Mouse (Mus musculus): ENCODE data around the gene Upf3b. TPM values are rescaled to one million over a fixed set of nuclear protein-coding genes. Genes with fewer than 3 reads are reported as not detected.

Gene Upf3b
- polyA plus RNA-seq, 2 experiments, result 13.1 to 27.9 TPM

DNA sequence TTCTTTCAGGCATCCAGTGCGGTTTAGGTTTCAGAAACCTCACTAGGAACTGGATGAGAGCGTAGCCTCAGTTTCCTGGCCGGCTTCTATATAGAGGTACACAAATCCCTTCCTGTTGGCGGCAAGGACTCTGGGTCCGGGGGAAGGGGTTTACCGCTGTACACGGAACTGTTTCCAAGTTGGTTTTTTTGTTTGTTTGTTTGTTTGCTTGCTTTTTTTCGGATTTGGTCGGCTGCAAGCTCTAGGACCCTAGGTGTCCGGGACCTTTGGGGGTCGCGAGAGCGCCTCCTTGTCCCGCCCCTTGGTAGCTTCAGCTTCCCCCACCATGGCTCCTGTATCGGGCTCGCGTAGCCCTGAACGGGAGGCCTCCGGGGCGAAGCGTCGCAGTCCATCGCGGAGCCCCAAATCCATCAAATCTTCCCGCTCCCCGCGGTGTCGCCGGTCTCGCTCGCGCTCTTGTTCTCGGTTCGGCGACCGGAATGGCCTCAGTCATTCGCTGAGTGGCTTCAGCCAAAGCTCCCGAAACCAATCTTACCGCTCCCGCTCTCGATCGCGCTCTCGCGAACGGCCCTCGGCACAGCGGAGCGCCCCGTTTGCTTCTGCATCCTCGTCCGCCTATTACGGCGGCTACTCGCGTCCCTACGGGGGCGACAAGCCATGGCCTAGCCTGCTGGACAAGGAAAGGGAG, 16.7 kb upstream of the Upf3b start, which contains the start of gene Nkap:
Gene Nkap (plus strand): TSS at position 125 of the 688 bp plus-strand sequence.
- Histone ChIP-seq H3K9me3 (ENCODE audit: control insufficient read depth, low read length) (no peaks in the 10 kb centered on the region), H3K4me2 (replicated peaks; ENCODE audit: low read depth, low read length, severe bottlenecking) (peak within 1 kb of the TSS; percentile 51), H3K9ac (ENCODE audit: low read depth, low read length, severe bottlenecking) (peak within 1 kb of the TSS; percentile 79), H3K27ac (replicated peaks; ENCODE audit: low read depth, low read length) (peak within 1 kb of the TSS; percentile 65), H3K4me3 (replicated peaks; ENCODE audit: low read length) (peak within 1 kb of the TSS; percentile 57), H3K27me3 (ENCODE audit: control insufficient read depth, insufficient read depth, low read length) (no peaks in the 10 kb centered on the region), H3K4me1 (ENCODE audit: control insufficient read depth, insufficient read depth, low read length) (0 out of 2 replicates have a peak, but pooled peaks cover 3% of the 10 kb centered on the region), H3K36me3 (ENCODE audit: control insufficient read depth, insufficient read depth, low read length) (no peaks in the 10 kb centered on the region)
- 19% methylated on average over 49 of the region's 58 CpGs for WGBS
- TF ChIP-seq POLR2A (IDR thresholded peaks at IDR 0.05; ENCODE audit: borderline replicate concordance, extremely low read depth, insufficient read depth, insufficient read length), result no peak
- DNase-seq (ENCODE audit: low spot score) (peak; percentile 83), ATAC-seq (ENCODE audit: low FRiP score, low read depth) (peak; percentile 91)

GRCm38 (mm10) chrX:37125511-37125910, 15.4 kb upstream of the Upf3b start:
- no peak for TF ChIP-seq POLR2A (IDR thresholded peaks at IDR 0.05; ENCODE audit: borderline replicate concordance, extremely low read depth, insufficient read depth, insufficient read length)
- Histone ChIP-seq H3K36me3 (ENCODE audit: control insufficient read depth, insufficient read depth, low read length) (no peaks in the 10 kb centered on the region), H3K27me3 (ENCODE audit: control insufficient read depth, insufficient read depth, low read length) (no peaks in the 10 kb centered on the region), H3K4me3 (replicated peaks; ENCODE audit: low read length) (no peak overlapping the region), H3K4me1 (ENCODE audit: control insufficient read depth, insufficient read depth, low read length) (0 out of 2 replicates have a peak, but pooled peaks cover 3% of the 10 kb centered on the region), H3K27ac (replicated peaks; ENCODE audit: low read depth, low read length) (no peak overlapping the region), H3K4me2 (replicated peaks; ENCODE audit: low read depth, low read length, severe bottlenecking) (no peak overlapping the region), H3K9me3 (ENCODE audit: control insufficient read depth, low read length) (no peaks in the 10 kb centered on the region), H3K9ac (ENCODE audit: low read depth, low read length, severe bottlenecking) (no peak overlapping the region)
- no peak for DNase-seq (ENCODE audit: low spot score)
- 91% methylated on average over 7 of the region's 7 CpGs for WGBS
- no peak for ATAC-seq (ENCODE audit: low FRiP score, low read depth)

GRCm38 (mm10) chrX:37120212-37120611, 10.1 kb upstream of the Upf3b start:
- ATAC-seq (ENCODE audit: low FRiP score, low read depth) (no peak), DNase-seq (ENCODE audit: low spot score) (no peak)
- no peaks in the 10 kb centered on the region for H3K36me3 ChIP-seq (ENCODE audit: control insufficient read depth, insufficient read depth, low read length)
- H3K27ac ChIP-seq (replicated peaks; ENCODE audit: low read depth, low read length), result no peak overlapping the region
- H3K4me2 ChIP-seq (replicated peaks; ENCODE audit: low read depth, low read length, severe bottlenecking), result no peak overlapping the region
- H3K9ac ChIP-seq (ENCODE audit: low read depth, low read length, severe bottlenecking), result no peak overlapping the region
- H3K4me1 ChIP-seq (ENCODE audit: control insufficient read depth, insufficient read depth, low read length), result no peaks in the 10 kb centered on the region
- no peak overlapping the region for H3K4me3 ChIP-seq (replicated peaks; ENCODE audit: low read length)
- H3K27me3 ChIP-seq (ENCODE audit: control insufficient read depth, insufficient read depth, low read length), result no peaks in the 10 kb centered on the region
- WGBS, result 69% methylated on average over 5 of the region's 5 CpGs
- no peaks in the 10 kb centered on the region for H3K9me3 ChIP-seq (ENCODE audit: control insufficient read depth, low read length)
- no peak for TF ChIP-seq POLR2A (IDR thresholded peaks at IDR 0.05; ENCODE audit: borderline replicate concordance, extremely low read depth, insufficient read depth, insufficient read length)

DNA sequence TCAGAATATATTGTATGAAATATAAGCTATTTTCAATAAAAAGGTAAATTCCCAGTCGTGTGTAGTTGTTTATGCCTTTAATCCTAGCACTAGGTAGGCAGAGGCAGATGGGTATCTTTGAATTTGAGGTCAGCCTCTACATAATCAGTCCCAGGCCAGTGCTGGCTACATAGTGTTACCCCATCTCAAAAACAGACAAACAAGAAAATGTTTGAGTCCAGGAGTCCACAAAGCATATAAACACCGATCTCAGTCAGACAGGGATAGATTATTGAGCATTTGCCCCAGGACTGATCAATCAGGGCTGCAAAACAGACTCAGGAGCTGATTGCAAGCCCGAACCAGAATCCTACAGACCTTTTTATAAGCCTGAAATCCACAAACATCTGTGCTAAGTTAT, 9.5 kb upstream of the Upf3b start:
- 66% methylated on average over 3 of the region's 3 CpGs for WGBS
- Histone ChIP-seq H3K9ac (ENCODE audit: low read depth, low read length, severe bottlenecking) (no peak overlapping the region), H3K4me1 (ENCODE audit: control insufficient read depth, insufficient read depth, low read length) (no peaks in the 10 kb centered on the region), H3K27ac (replicated peaks; ENCODE audit: low read depth, low read length) (no peak overlapping the region), H3K9me3 (ENCODE audit: control insufficient read depth, low read length) (no peaks in the 10 kb centered on the region), H3K4me2 (replicated peaks; ENCODE audit: low read depth, low read length, severe bottlenecking) (no peak overlapping the region), H3K36me3 (ENCODE audit: control insufficient read depth, insufficient read depth, low read length) (no peaks in the 10 kb centered on the region), H3K27me3 (ENCODE audit: control insufficient read depth, insufficient read depth, low read length) (no peaks in the 10 kb centered on the region), H3K4me3 (replicated peaks; ENCODE audit: low read length) (no peak overlapping the region)
- TF ChIP-seq POLR2A (IDR thresholded peaks at IDR 0.05; ENCODE audit: borderline replicate concordance, extremely low read depth, insufficient read depth, insufficient read length), result no peak
- ATAC-seq (ENCODE audit: low FRiP score, low read depth), result no peak
- no peak for DNase-seq (ENCODE audit: low spot score)

DNA sequence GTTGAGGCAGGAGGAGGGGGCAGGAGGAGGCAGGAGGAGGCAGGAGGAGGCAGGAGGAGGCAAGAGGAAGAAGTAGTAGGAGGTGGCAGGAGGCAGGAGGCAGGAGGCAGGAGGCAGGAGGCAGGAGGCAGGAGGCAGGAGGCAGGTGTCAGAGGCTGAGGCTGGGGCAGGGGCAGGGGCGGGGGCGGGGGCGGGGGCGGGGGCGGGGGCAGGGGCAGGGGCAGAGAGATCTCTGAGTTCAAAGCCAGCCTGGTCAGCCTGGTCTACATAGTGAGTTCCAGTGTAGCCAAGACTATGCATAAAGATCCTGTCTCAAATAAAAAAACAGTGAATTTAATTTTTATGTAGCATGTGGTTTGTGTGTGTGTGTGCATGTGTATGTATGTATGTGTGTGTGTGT, 7.0 kb upstream of the Upf3b start:
- DNase-seq (ENCODE audit: low spot score) (no peak), ATAC-seq (ENCODE audit: low FRiP score, low read depth) (no peak)
- H3K27ac ChIP-seq (replicated peaks; ENCODE audit: low read depth, low read length), result no peak overlapping the region
- no peak overlapping the region for H3K9ac ChIP-seq (ENCODE audit: low read depth, low read length, severe bottlenecking)
- TF ChIP-seq POLR2A (IDR thresholded peaks at IDR 0.05; ENCODE audit: borderline replicate concordance, extremely low read depth, insufficient read depth, insufficient read length), result no peak
- H3K4me2 ChIP-seq (replicated peaks; ENCODE audit: low read depth, low read length, severe bottlenecking), result no peak overlapping the region
- no peaks in the 10 kb centered on the region for H3K27me3 ChIP-seq (ENCODE audit: control insufficient read depth, insufficient read depth, low read length)
- no peak overlapping the region for H3K4me3 ChIP-seq (replicated peaks; ENCODE audit: low read length)
- no CpG with 5 or more reads among the region's 5 CpGs for WGBS
- no peaks in the 10 kb centered on the region for H3K9me3 ChIP-seq (ENCODE audit: control insufficient read depth, low read length)
- no peaks in the 10 kb centered on the region for H3K4me1 ChIP-seq (ENCODE audit: control insufficient read depth, insufficient read depth, low read length)
- no peaks in the 10 kb centered on the region for H3K36me3 ChIP-seq (ENCODE audit: control insufficient read depth, insufficient read depth, low read length)
